Mouse (Mus musculus): ENCODE results near the gene 1700018B08Rik.

DNA sequence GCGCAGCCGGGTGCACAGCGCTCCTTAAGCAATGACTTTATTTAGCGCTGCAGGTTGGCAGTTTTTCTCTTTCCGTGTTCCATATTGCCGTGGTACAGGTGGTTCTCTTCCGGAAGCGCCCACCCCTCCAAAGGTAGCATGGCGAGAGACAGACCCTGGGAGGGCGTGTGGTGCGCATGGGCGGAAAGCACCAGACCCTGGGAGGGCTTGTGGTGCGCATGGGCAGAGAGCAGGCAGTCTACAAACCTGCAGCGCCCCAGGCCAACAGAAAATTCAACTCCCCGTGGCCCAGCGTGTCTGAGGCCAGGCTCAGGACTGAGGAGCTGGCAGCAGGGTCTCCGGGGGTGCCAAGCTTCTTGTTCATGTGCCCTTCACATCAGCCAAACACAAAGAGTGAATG, 26.7 kb upstream of the 1700018B08Rik start:
- TF ChIP-seq POLR2A (IDR thresholded peaks at IDR 0.05; ENCODE audit: low read depth, low read length) (no peak), CTCF (IDR thresholded peaks at IDR 0.05; ENCODE audit: borderline replicate concordance, insufficient read depth, low read length) (no peak)
